Mouse (Mus musculus) heart, adult 2 months (tissue): Measurements from ENCODE around the gene 1700015F17Rik.

Source experiments
- CTCF ChIP-seq: fragments of 200-600 bp; IDR thresholded peaks from 2 replicates; pipeline ENCODE4 v1.8.1; 2022; ENCODE audit warnings: antibody characterized with exemption, mild to moderate bottlenecking, moderate library complexity
- EP300 ChIP-seq: fragments of 200-500 bp; IDR thresholded peaks from 2 replicates; pipeline ENCODE4 v1.6.1; 2011; ENCODE audit warnings: low read depth, low read length, control low read depth; ENCODE audit not compliant: insufficient read depth
- POLR2A ChIP-seq: fragments of 200-500 bp; IDR thresholded peaks from 2 replicates; pipeline ENCODE4 v1.6.1; 2011; ENCODE audit warnings: mild to moderate bottlenecking, low read depth, low read length, control low read depth; ENCODE audit not compliant: insufficient read depth

- TF ChIP-seq POLR2A: no peak
- TF ChIP-seq EP300: no peak
- TF ChIP-seq CTCF: no peak
Observed at GRCm38 (mm10) chr5:5414835-5415234, 64.1 kb downstream of the 1700015F17Rik start.
